Mouse (Mus musculus) stomach, postnatal 0 days (tissue): ENCODE measurements around the gene Phxr2. TPM values are rescaled to one million over a fixed set of nuclear protein-coding genes. Genes with fewer than 3 reads are reported as not detected.

ENCODE experiments used
- ATAC-seq: fragments of 200-750 bp; cut with Nextera tagmentation; 2 replicates; pipeline ENCODE4 v1.8.0; 2017; ENCODE audit not compliant: low FRiP score, low TSS enrichment
- DNase-seq: peaks from one replicate; pipeline ENCODE4 v3.0.0-alpha.2; 2016; ENCODE audit warnings: low spot score
- H3K27ac ChIP-seq: fragments of 300-500 bp; sonication (generic); replicated peaks from 2 replicates; pipeline ENCODE4 v1.5.1; 2014; ENCODE audit warnings: mild to moderate bottlenecking, control low read depth
- H3K27me3 ChIP-seq: fragments of 300-500 bp; sonication (generic); 2 replicates; pipeline ENCODE4 v1.6.1; 2014; ENCODE audit warnings: low read length; ENCODE audit not compliant: control insufficient read depth, insufficient read depth
- H3K36me3 ChIP-seq: fragments of 300-500 bp; sonication (generic); 2 replicates; pipeline ENCODE4 v1.6.1; 2014; ENCODE audit warnings: low read length, mixed read lengths; ENCODE audit not compliant: control insufficient read depth, insufficient read depth
- H3K4me1 ChIP-seq: fragments of 300-500 bp; sonication (generic); replicated peaks from 2 replicates; pipeline ENCODE4 v1.6.1; 2014; ENCODE audit warnings: antibody characterized with exemption; ENCODE audit not compliant: control insufficient read depth, insufficient read depth
- H3K4me2 ChIP-seq: fragments of 300-500 bp; sonication (generic); replicated peaks from 2 replicates; pipeline ENCODE4 v1.6.1; 2014; ENCODE audit warnings: low read depth, mild to moderate bottlenecking, control low read depth, moderate library complexity
- H3K4me3 ChIP-seq: fragments of 300-500 bp; sonication (generic); 2 replicates; pipeline ENCODE4 v1.5.1; 2014; ENCODE audit warnings: low read depth, low read length, control low read depth
- H3K9ac ChIP-seq: fragments of 300-500 bp; sonication (generic); 2 replicates; pipeline ENCODE4 v1.6.1; 2014; ENCODE audit warnings: mild to moderate bottlenecking, low read length, control low read depth, mixed read lengths
- H3K9me3 ChIP-seq: fragments of 300-500 bp; sonication (generic); 2 replicates; pipeline ENCODE4 v1.6.1; 2016; ENCODE audit warnings: low read length; ENCODE audit not compliant: control insufficient read depth
- CTCF ChIP-seq: IDR thresholded peaks from 2 replicates; pipeline ENCODE4 v1.5.1; 2016; ENCODE audit warnings: antibody characterized with exemption, low read depth, mild to moderate bottlenecking, moderate library complexity
- EP300 ChIP-seq: optimal IDR thresholded peaks from 2 replicates; pipeline ENCODE3; 2016; ENCODE audit warnings: antibody characterized with exemption
- WGBS: fragments of 180-500 bp; shearing (Covaris S2); extraction: QIAGEN DNeasy Blood & Tissue Kit; methylation state at CpG from one replicate; pipeline ENCODE4 v1.1.7; 2014; 5-methylcytosine and 5-hydroxymethylcytosine counted together
- polyA plus RNA-seq: library from polyadenylated mRNA; unstranded; fragments of >200 nt; fragmentation: Nextera tagmentation; extraction: Ambion mirVana; gene quantifications from 2 replicates; pipeline ENCODE4 v1.2.1, GENCODE M21; 2015

Phxr2 gene
- polyA plus RNA-seq, 1 experiment from 2014 or later: not detected

- no peaks in the 10 kb centered on the region for H3K9me3 ChIP-seq
- ATAC-seq (no peak), DNase-seq (no peak)
- no peak overlapping the region for H3K9ac ChIP-seq
- H3K4me1 ChIP-seq: no peaks in the 10 kb centered on the region
- H3K36me3 ChIP-seq: no peaks in the 10 kb centered on the region
- WGBS: 95% methylated on average over 5 of the region's 5 CpGs
- H3K27me3 ChIP-seq: no peaks in the 10 kb centered on the region
- no peak overlapping the region for H3K27ac ChIP-seq
- no peak overlapping the region for H3K4me3 ChIP-seq
- no peak for TF ChIP-seq EP300
- peak; percentile 54 for TF ChIP-seq CTCF
- H3K4me2 ChIP-seq: no peak overlapping the region
Observed at GRCm38 (mm10) chr10:99156808-99157207, 30.7 kb upstream of the Phxr2 start.

- H3K27ac ChIP-seq: no peak overlapping the region
Observed at GRCm38 (mm10) chr10:99154635-99155034, 28.5 kb upstream of the Phxr2 start.

GRCm38 (mm10) chr10:99152063-99152462 lies 25.9 kb upstream of the Phxr2 start:
- TF ChIP-seq CTCF (peak; percentile 81), EP300 (no peak)
- Histone ChIP-seq H3K27me3 (no peaks in the 10 kb centered on the region), H3K36me3 (no peaks in the 10 kb centered on the region), H3K9ac (no peak overlapping the region), H3K4me1 (no peaks in the 10 kb centered on the region), H3K27ac (no peak overlapping the region), H3K4me3 (no peak overlapping the region), H3K9me3 (no peaks in the 10 kb centered on the region), H3K4me2 (no peak overlapping the region)
- peak; percentile 63 for DNase-seq
- ATAC-seq: peak; percentile 83
- WGBS: 88% methylated on average over 6 of the region's 6 CpGs

More at GRCm38 (mm10) chr10:99154635-99155034, 28.5 kb upstream of the Phxr2 start:
- no peak for DNase-seq
- H3K9ac ChIP-seq: no peak overlapping the region
- no peaks in the 10 kb centered on the region for H3K36me3 ChIP-seq
- no peak overlapping the region for H3K4me3 ChIP-seq
- no peaks in the 10 kb centered on the region for H3K27me3 ChIP-seq
- TF ChIP-seq EP300: no peak
- no peak for TF ChIP-seq CTCF
- ATAC-seq: no peak; the same call in 1 of the 2 replicates
- H3K9me3 ChIP-seq: no peaks in the 10 kb centered on the region
- no peak overlapping the region for H3K4me2 ChIP-seq
- H3K4me1 ChIP-seq: no peaks in the 10 kb centered on the region
- 63% methylated on average over 8 of the region's 8 CpGs for WGBS

GRCm38 (mm10) chr10:99151580-99151979 lies 25.5 kb upstream of the Phxr2 start:
- Histone ChIP-seq H3K4me2 (no peak overlapping the region), H3K27ac (no peak overlapping the region), H3K9me3 (no peaks in the 10 kb centered on the region), H3K36me3 (no peaks in the 10 kb centered on the region), H3K9ac (no peak overlapping the region), H3K4me1 (no peaks in the 10 kb centered on the region), H3K27me3 (no peaks in the 10 kb centered on the region), H3K4me3 (no peak overlapping the region)
- 94% methylated on average over 1 of the region's 1 CpGs for WGBS
- TF ChIP-seq CTCF (no peak), EP300 (no peak)
- ATAC-seq (no peak), DNase-seq (no peak)

GRCm38 (mm10) chr10:99150016-99150415 lies 23.9 kb upstream of the Phxr2 start:
- no peak overlapping the region for H3K4me2 ChIP-seq
- H3K27me3 ChIP-seq: no peaks in the 10 kb centered on the region
- no peaks in the 10 kb centered on the region for H3K4me1 ChIP-seq
- no peak overlapping the region for H3K9ac ChIP-seq
- no peaks in the 10 kb centered on the region for H3K36me3 ChIP-seq
- no peak overlapping the region for H3K4me3 ChIP-seq
- no peak for DNase-seq
- H3K27ac ChIP-seq: no peak overlapping the region
- H3K9me3 ChIP-seq: no peaks in the 10 kb centered on the region
- 91% methylated on average over 6 of the region's 6 CpGs for WGBS
- ATAC-seq: peak; percentile 25; the same call in 1 of the 2 replicates
- TF ChIP-seq CTCF (no peak), EP300 (no peak)

GRCm38 (mm10) chr10:99146596-99146995 lies 20.5 kb upstream of the Phxr2 start:
- Histone ChIP-seq H3K4me1 (no peaks in the 10 kb centered on the region), H3K9ac (no peak overlapping the region), H3K4me3 (no peak overlapping the region), H3K4me2 (no peak overlapping the region), H3K27ac (no peak overlapping the region), H3K36me3 (no peaks in the 10 kb centered on the region), H3K27me3 (no peaks in the 10 kb centered on the region), H3K9me3 (no peaks in the 10 kb centered on the region)
- WGBS: 85% methylated on average over 8 of the region's 8 CpGs
- ATAC-seq (no peak), DNase-seq (no peak)
- TF ChIP-seq CTCF (no peak), EP300 (no peak)
